Mouse (Mus musculus): ENCODE results near the gene Znrd1.

Gene Znrd1

GRCm38 (mm10) chr17:36970316-36970890, 12.0 kb upstream of the Znrd1 start:
- DNase-seq = no peak

- no peak for DNase-seq
These were observed 8.5 kb upstream of the Znrd1 start for GRCm38 (mm10) chr17:36966875-36967274.

- no peak for DNase-seq
These were observed 2.8 kb upstream of the Znrd1 start for GRCm38 (mm10) chr17:36961125-36961524.

- peak; percentile 27 for DNase-seq
These were observed 525 bp upstream of the Znrd1 start for GRCm38 (mm10) chr17:36958884-36959283.

GRCm38 (mm10) chr17:36953062-36953461, 5.3 kb downstream of the Znrd1 start:
- DNase-seq = no peak

- no peak for DNase-seq
These were observed 5.7 kb downstream of the Znrd1 start for GRCm38 (mm10) chr17:36952631-36953030.

- peak; percentile 91 for DNase-seq
These were observed 7.1 kb downstream of the Znrd1 start, which contains the start of gene Ppp1r11 for GRCm38 (mm10) chr17:36950981-36951947. Gene Ppp1r11 (minus strand): TSS chr17:36951741.

- no peak for DNase-seq
These were observed 9.1 kb downstream of the Znrd1 start for GRCm38 (mm10) chr17:36949265-36949664.

- no peak for DNase-seq
These were observed 10.1 kb downstream of the Znrd1 start for GRCm38 (mm10) chr17:36948286-36948685.

- DNase-seq = peak; percentile 61
These were observed 11.1 kb downstream of the Znrd1 start for GRCm38 (mm10) chr17:36947051-36947819.

- DNase-seq = peak; percentile 70
These were observed 14.1 kb downstream of the Znrd1 start for GRCm38 (mm10) chr17:36944121-36944775.

- DNase-seq = no peak
These were observed 14.7 kb downstream of the Znrd1 start for GRCm38 (mm10) chr17:36943691-36944090.

GRCm38 (mm10) chr17:36942791-36943471, 15.4 kb downstream of the Znrd1 start, which contains the start of gene Rnf39:
Gene Rnf39 (plus strand): TSS chr17:36942918.
- peak; percentile 60 for DNase-seq

- DNase-seq = peak; percentile 36
These were observed 16.0 kb downstream of the Znrd1 start for GRCm38 (mm10) chr17:36942391-36942790.

- DNase-seq = no peak
These were observed 20.3 kb downstream of the Znrd1 start for GRCm38 (mm10) chr17:36938056-36938455.

- no peak for DNase-seq
These were observed 26.6 kb downstream of the Znrd1 start for GRCm38 (mm10) chr17:36931806-36932205.

GRCm38 (mm10) chr17:36931130-36931529, 27.2 kb downstream of the Znrd1 start:
- DNase-seq = no peak

GRCm38 (mm10) chr17:36930233-36930632, 28.1 kb downstream of the Znrd1 start:
- DNase-seq = no peak

GRCm38 (mm10) chr17:36929236-36929932, 29.0 kb downstream of the Znrd1 start:
- DNase-seq = no peak

GRCm38 (mm10) chr17:36927496-36928120, 30.8 kb downstream of the Znrd1 start:
- DNase-seq = no peak

GRCm38 (mm10) chr17:36923491-36923890, 34.9 kb downstream of the Znrd1 start:
- DNase-seq = no peak
